Mouse (Mus musculus): ENCODE measurements around the gene C2cd4c. TPM values are rescaled to one million over a fixed set of nuclear protein-coding genes. Genes with fewer than 3 reads are reported as not detected.

The C2cd4c gene
- polyA plus RNA-seq, 1 experiment = 0.88 TPM

DNA sequence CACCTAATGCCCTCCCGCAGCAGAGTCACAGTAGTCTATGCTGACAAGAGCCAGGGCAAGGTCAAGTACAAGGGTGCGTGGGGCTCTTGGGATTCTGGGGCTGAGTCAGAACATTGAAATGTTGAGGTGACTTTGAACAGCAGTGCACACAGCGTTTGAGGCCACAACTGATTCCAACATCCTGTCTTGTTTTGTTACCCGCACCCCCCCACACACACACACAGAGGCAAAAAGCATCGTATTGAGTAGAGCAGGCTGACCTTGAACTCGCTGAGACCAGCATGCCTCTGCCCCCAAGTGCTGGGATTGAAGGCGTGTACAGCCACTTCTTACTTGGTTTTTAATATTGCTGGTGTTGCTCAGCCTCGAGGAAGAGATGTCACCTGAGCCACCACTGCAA is 39.5 kb downstream of the C2cd4c start:
- no peak overlapping the region for H3K4me3 ChIP-seq (ENCODE audit: low read depth, low read length)
- no peaks in the 10 kb centered on the region for H3K4me1 ChIP-seq (ENCODE audit: control insufficient read depth, insufficient read depth, low read length)
- no peaks in the 10 kb centered on the region for H3K36me3 ChIP-seq (ENCODE audit: control insufficient read depth, insufficient read depth, low read length, poor library complexity, severe bottlenecking)
- H3K27me3 ChIP-seq (ENCODE audit: control insufficient read depth, insufficient read depth, low read length, poor library complexity, severe bottlenecking) = no peaks in the 10 kb centered on the region
- no peak overlapping the region for H3K9ac ChIP-seq (ENCODE audit: low read depth, poor library complexity, severe bottlenecking)
- H3K9me3 ChIP-seq (replicated peaks; ENCODE audit: control insufficient read depth, insufficient read depth, low read length, poor library complexity, severe bottlenecking) = no peaks in the 10 kb centered on the region
- no peak for TF ChIP-seq POLR2A (IDR thresholded peaks at IDR 0.05; ENCODE audit: insufficient read depth, low read length)
- TF ChIP-seq EP300 (IDR thresholded peaks at IDR 0.05; ENCODE audit: insufficient read depth, low read depth, low read length) = no peak
- no peak for TF ChIP-seq CTCF (IDR thresholded peaks at IDR 0.05; ENCODE audit: low read depth, low read length)
- H3K27ac ChIP-seq (ENCODE audit: insufficient read depth, low read length) = no peak overlapping the region

- H3K9me3 ChIP-seq (replicated peaks; ENCODE audit: control insufficient read depth, insufficient read depth, low read length, poor library complexity, severe bottlenecking) = no peaks in the 10 kb centered on the region
- no peaks in the 10 kb centered on the region for H3K4me1 ChIP-seq (ENCODE audit: control insufficient read depth, insufficient read depth, low read length)
- H3K4me3 ChIP-seq (ENCODE audit: low read depth, low read length) = no peak overlapping the region
- H3K27ac ChIP-seq (ENCODE audit: insufficient read depth, low read length) = no peak overlapping the region
- no peak overlapping the region for H3K9ac ChIP-seq (ENCODE audit: low read depth, poor library complexity, severe bottlenecking)
- TF ChIP-seq POLR2A (IDR thresholded peaks at IDR 0.05; ENCODE audit: insufficient read depth, low read length) (no peak), EP300 (IDR thresholded peaks at IDR 0.05; ENCODE audit: insufficient read depth, low read depth, low read length) (no peak)
- no peaks in the 10 kb centered on the region for H3K36me3 ChIP-seq (ENCODE audit: control insufficient read depth, insufficient read depth, low read length, poor library complexity, severe bottlenecking)
- no peaks in the 10 kb centered on the region for H3K27me3 ChIP-seq (ENCODE audit: control insufficient read depth, insufficient read depth, low read length, poor library complexity, severe bottlenecking)
Observed at GRCm38 (mm10) chr10:79573611-79574010, 40.2 kb downstream of the C2cd4c start.

- H3K36me3 ChIP-seq (ENCODE audit: control insufficient read depth, insufficient read depth, low read length, poor library complexity, severe bottlenecking) = no peaks in the 10 kb centered on the region
- no peaks in the 10 kb centered on the region for H3K9me3 ChIP-seq (replicated peaks; ENCODE audit: control insufficient read depth, insufficient read depth, low read length, poor library complexity, severe bottlenecking)
- no peak overlapping the region for H3K4me3 ChIP-seq (ENCODE audit: low read depth, low read length)
- H3K4me1 ChIP-seq (ENCODE audit: control insufficient read depth, insufficient read depth, low read length) = no peaks in the 10 kb centered on the region
- no peaks in the 10 kb centered on the region for H3K27me3 ChIP-seq (ENCODE audit: control insufficient read depth, insufficient read depth, low read length, poor library complexity, severe bottlenecking)
- H3K27ac ChIP-seq (ENCODE audit: insufficient read depth, low read length) = no peak overlapping the region
- TF ChIP-seq EP300 (IDR thresholded peaks at IDR 0.05; ENCODE audit: insufficient read depth, low read depth, low read length) (no peak), CTCF (IDR thresholded peaks at IDR 0.05; ENCODE audit: low read depth, low read length) (no peak), POLR2A (IDR thresholded peaks at IDR 0.05; ENCODE audit: insufficient read depth, low read length) (no peak)
- no peak overlapping the region for H3K9ac ChIP-seq (ENCODE audit: low read depth, poor library complexity, severe bottlenecking)
Observed at GRCm38 (mm10) chr10:79571314-79571713, 42.5 kb downstream of the C2cd4c start.

DNA sequence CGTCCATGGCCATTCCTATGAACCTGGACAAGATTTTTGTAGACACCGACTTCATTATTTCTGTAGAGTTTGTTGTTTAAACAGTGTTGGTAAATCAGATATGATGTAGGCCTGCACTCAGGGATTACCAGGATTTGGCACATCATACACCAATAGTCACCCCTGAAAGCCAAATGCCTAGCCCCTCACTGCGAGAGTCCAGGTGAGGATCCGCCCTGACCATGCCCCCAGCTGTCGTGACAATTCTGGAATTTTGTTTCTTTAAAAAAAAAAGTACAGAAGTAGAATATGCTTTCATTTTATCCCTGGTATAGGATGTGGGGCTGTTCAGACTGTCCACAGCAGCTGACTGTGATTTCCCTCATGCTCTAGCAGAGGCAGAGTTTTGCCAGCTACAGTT is 43.9 kb downstream of the C2cd4c start:
- no peak for TF ChIP-seq EP300 (IDR thresholded peaks at IDR 0.05; ENCODE audit: insufficient read depth, low read depth, low read length)
- TF ChIP-seq POLR2A (IDR thresholded peaks at IDR 0.05; ENCODE audit: insufficient read depth, low read length) = no peak
- TF ChIP-seq CTCF (IDR thresholded peaks at IDR 0.05; ENCODE audit: low read depth, low read length) = no peak

DNA sequence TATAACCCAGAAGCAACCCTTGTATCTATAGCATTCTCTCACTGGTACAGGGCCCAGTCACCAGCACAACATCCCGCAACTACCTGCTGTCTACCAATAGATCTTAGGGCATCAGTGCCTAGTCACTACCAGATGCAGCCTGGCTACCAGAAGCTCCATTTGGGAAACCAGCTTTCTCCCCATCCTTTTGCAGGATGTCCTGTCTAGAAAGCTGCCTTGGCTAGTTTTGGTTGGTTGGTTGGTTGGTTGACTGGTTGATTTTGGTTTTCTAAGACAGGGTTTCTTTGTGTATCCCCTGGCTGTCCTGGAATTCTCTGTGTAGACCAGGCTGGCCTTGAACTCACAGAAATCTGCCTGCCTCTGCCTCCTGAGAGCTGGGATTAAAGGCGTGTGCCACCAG is 54.1 kb downstream of the C2cd4c start:
- Histone ChIP-seq H3K27me3 (ENCODE audit: control insufficient read depth, insufficient read depth, low read length, poor library complexity, severe bottlenecking) (no peaks in the 10 kb centered on the region), H3K4me3 (ENCODE audit: low read depth, low read length) (no peak overlapping the region), H3K9ac (ENCODE audit: low read depth, poor library complexity, severe bottlenecking) (no peak overlapping the region), H3K4me1 (ENCODE audit: control insufficient read depth, insufficient read depth, low read length) (no peaks in the 10 kb centered on the region), H3K36me3 (ENCODE audit: control insufficient read depth, insufficient read depth, low read length, poor library complexity, severe bottlenecking) (no peaks in the 10 kb centered on the region), H3K27ac (ENCODE audit: insufficient read depth, low read length) (no peak overlapping the region), H3K9me3 (replicated peaks; ENCODE audit: control insufficient read depth, insufficient read depth, low read length, poor library complexity, severe bottlenecking) (no peaks in the 10 kb centered on the region)
- TF ChIP-seq EP300 (IDR thresholded peaks at IDR 0.05; ENCODE audit: insufficient read depth, low read depth, low read length) = no peak
- TF ChIP-seq CTCF (IDR thresholded peaks at IDR 0.05; ENCODE audit: low read depth, low read length) = no peak
- no peak for TF ChIP-seq POLR2A (IDR thresholded peaks at IDR 0.05; ENCODE audit: insufficient read depth, low read length)

More for the DNA sequence above, 43.9 kb downstream of the C2cd4c start:
- Histone ChIP-seq H3K9me3 (replicated peaks; ENCODE audit: control insufficient read depth, insufficient read depth, low read length, poor library complexity, severe bottlenecking) (no peaks in the 10 kb centered on the region), H3K4me3 (ENCODE audit: low read depth, low read length) (no peak overlapping the region), H3K4me1 (ENCODE audit: control insufficient read depth, insufficient read depth, low read length) (no peaks in the 10 kb centered on the region), H3K36me3 (ENCODE audit: control insufficient read depth, insufficient read depth, low read length, poor library complexity, severe bottlenecking) (no peaks in the 10 kb centered on the region), H3K9ac (ENCODE audit: low read depth, poor library complexity, severe bottlenecking) (no peak overlapping the region), H3K27me3 (ENCODE audit: control insufficient read depth, insufficient read depth, low read length, poor library complexity, severe bottlenecking) (no peaks in the 10 kb centered on the region), H3K27ac (ENCODE audit: insufficient read depth, low read length) (no peak overlapping the region)

DNA sequence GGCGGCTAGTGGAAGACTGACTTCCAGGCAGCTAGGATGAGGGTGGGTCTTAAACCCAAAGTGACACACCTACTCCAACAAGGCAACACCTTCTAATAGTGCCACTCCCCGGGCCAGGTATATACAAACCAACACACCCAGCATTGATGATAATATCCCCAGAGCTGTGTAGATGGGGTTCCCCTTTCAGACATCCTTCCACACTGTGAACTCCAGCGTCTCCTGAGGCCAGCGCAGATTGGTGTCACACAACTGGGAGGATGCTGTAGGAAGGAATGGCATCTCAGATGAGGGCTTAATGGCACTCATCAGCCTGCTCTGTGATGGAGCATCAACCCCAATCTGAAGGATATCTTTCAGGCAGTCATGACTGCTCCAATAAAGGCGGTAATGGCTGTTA is 56.3 kb downstream of the C2cd4c start:
- TF ChIP-seq CTCF (IDR thresholded peaks at IDR 0.05; ENCODE audit: low read depth, low read length) (no peak), POLR2A (IDR thresholded peaks at IDR 0.05; ENCODE audit: insufficient read depth, low read length) (no peak), EP300 (IDR thresholded peaks at IDR 0.05; ENCODE audit: insufficient read depth, low read depth, low read length) (no peak)
- Histone ChIP-seq H3K27ac (ENCODE audit: insufficient read depth, low read length) (no peak overlapping the region), H3K36me3 (ENCODE audit: control insufficient read depth, insufficient read depth, low read length, poor library complexity, severe bottlenecking) (no peaks in the 10 kb centered on the region), H3K4me3 (ENCODE audit: low read depth, low read length) (no peak overlapping the region), H3K4me1 (ENCODE audit: control insufficient read depth, insufficient read depth, low read length) (no peaks in the 10 kb centered on the region), H3K9me3 (replicated peaks; ENCODE audit: control insufficient read depth, insufficient read depth, low read length, poor library complexity, severe bottlenecking) (no peaks in the 10 kb centered on the region), H3K9ac (ENCODE audit: low read depth, poor library complexity, severe bottlenecking) (no peak overlapping the region), H3K27me3 (ENCODE audit: control insufficient read depth, insufficient read depth, low read length, poor library complexity, severe bottlenecking) (no peaks in the 10 kb centered on the region)
